Mouse (Mus musculus) stomach, embryonic 16.5 days (tissue): ENCODE data around the gene Nfe2. TPM values are rescaled to one million over a fixed set of nuclear protein-coding genes. Genes with fewer than 3 reads are reported as not detected.
"Not testable (repeated sequence)": the region's sequence is repeated elsewhere in the genome, so short reads cannot be mapped to it uniquely, and the experiment has no call there.

ENCODE experiments used
- ATAC-seq: fragments of 200-750 bp; cut with Nextera tagmentation; 2 replicates; pipeline ENCODE4 v1.8.0; 2017; ENCODE audit warnings: moderate number of reproducible peaks, moderate TSS enrichment; ENCODE audit not compliant: insufficient read depth, low FRiP score
- H3K27ac ChIP-seq: fragments of 300-500 bp; sonication (generic); 2 replicates; pipeline ENCODE4 v1.5.1; 2014; ENCODE audit warnings: low read length
- H3K27me3 ChIP-seq: fragments of 300-500 bp; sonication (generic); 2 replicates; pipeline ENCODE4 v1.6.1; 2014; ENCODE audit warnings: low read length, control low read depth, mixed read lengths; ENCODE audit not compliant: control insufficient read depth, insufficient read depth
- H3K36me3 ChIP-seq: fragments of 300-500 bp; sonication (generic); 2 replicates; pipeline ENCODE4 v1.6.1; 2014; ENCODE audit warnings: low read length; ENCODE audit not compliant: control insufficient read depth, insufficient read depth
- H3K4me1 ChIP-seq: fragments of 300-500 bp; sonication (generic); 2 replicates; pipeline ENCODE4 v1.6.1; 2014; ENCODE audit warnings: low read length, control low read depth, mixed read lengths; ENCODE audit not compliant: control insufficient read depth, insufficient read depth
- H3K4me2 ChIP-seq: fragments of 300-500 bp; sonication (generic); 2 replicates; pipeline ENCODE4 v1.6.1; 2014; ENCODE audit warnings: low read depth, low read length, mixed read lengths
- H3K4me3 ChIP-seq: fragments of 300-500 bp; sonication (generic); replicated peaks from 2 replicates; pipeline ENCODE4 v1.5.1; 2014; ENCODE audit warnings: mild to moderate bottlenecking, low read length
- H3K9ac ChIP-seq: fragments of 300-500 bp; sonication (generic); 2 replicates; pipeline ENCODE4 v1.6.1; 2014; ENCODE audit warnings: low read length
- H3K9me3 ChIP-seq: fragments of 300-500 bp; sonication (generic); replicated peaks from 2 replicates; pipeline ENCODE4 v1.6.1; 2016; ENCODE audit warnings: low read length, control low read depth; ENCODE audit not compliant: control insufficient read depth
- WGBS: fragments of 180-500 bp; shearing (Covaris S2); extraction: QIAGEN DNeasy Blood & Tissue Kit; methylation state at CpG from one replicate; pipeline ENCODE4 v1.1.7; 2014; 5-methylcytosine and 5-hydroxymethylcytosine counted together
- polyA plus RNA-seq: library from polyadenylated mRNA; unstranded; fragments of >200 nt; fragmentation: Nextera tagmentation; extraction: Ambion mirVana; gene quantifications from 2 replicates; pipeline ENCODE4 v1.2.1, GENCODE M21; 2015

Nfe2 gene
- polyA plus RNA-seq, 1 experiment from 2014 or later: 11.1 TPM

- Histone ChIP-seq H3K9ac (no peak overlapping the region), H3K36me3 (no peaks in the 10 kb centered on the region), H3K9me3 (no peaks in the 10 kb centered on the region), H3K4me1 (peaks cover 14% of the 10 kb centered on the region), H3K4me2 (no peak overlapping the region), H3K4me3 (no peak overlapping the region), H3K27me3 (no peaks in the 10 kb centered on the region), H3K27ac (peak overlapping the region; percentile 53)
- WGBS: 85% methylated on average over 3 of the region's 3 CpGs
- no peak for ATAC-seq
These were observed 23.4 kb upstream of the Nfe2 start for GRCm38 (mm10) chr15:103281465-103282205.

GRCm38 (mm10) chr15:103280817-103281464 is 22.7 kb upstream of the Nfe2 start:
- peak; percentile 72 for ATAC-seq

GRCm38 (mm10) chr15:103279750-103280149 is 21.5 kb upstream of the Nfe2 start:
- Histone ChIP-seq H3K4me1 (peaks cover 8% of the 10 kb centered on the region; the same call in 1 of the 2 replicates), H3K9ac (no peak overlapping the region), H3K4me2 (no peak overlapping the region), H3K4me3 (no peak overlapping the region), H3K36me3 (no peaks in the 10 kb centered on the region), H3K9me3 (no peaks in the 10 kb centered on the region), H3K27me3 (no peaks in the 10 kb centered on the region), H3K27ac (no peak overlapping the region; the same call in 1 of the 2 replicates)
- 60% methylated on average over 3 of the region's 3 CpGs for WGBS
- no peak for ATAC-seq

More at GRCm38 (mm10) chr15:103280817-103281464, 22.7 kb upstream of the Nfe2 start:
- H3K4me3 ChIP-seq: no peak overlapping the region
- H3K36me3 ChIP-seq: no peaks in the 10 kb centered on the region
- H3K9me3 ChIP-seq: no peaks in the 10 kb centered on the region
- 51% methylated on average over 3 of the region's 3 CpGs for WGBS
- no peak overlapping the region for H3K4me2 ChIP-seq
- peak overlapping the region; percentile 38; the same call in 1 of the 2 replicates for H3K27ac ChIP-seq
- H3K4me1 ChIP-seq: peaks cover 12% of the 10 kb centered on the region
- H3K27me3 ChIP-seq: no peaks in the 10 kb centered on the region
- H3K9ac ChIP-seq: no peak overlapping the region

DNA sequence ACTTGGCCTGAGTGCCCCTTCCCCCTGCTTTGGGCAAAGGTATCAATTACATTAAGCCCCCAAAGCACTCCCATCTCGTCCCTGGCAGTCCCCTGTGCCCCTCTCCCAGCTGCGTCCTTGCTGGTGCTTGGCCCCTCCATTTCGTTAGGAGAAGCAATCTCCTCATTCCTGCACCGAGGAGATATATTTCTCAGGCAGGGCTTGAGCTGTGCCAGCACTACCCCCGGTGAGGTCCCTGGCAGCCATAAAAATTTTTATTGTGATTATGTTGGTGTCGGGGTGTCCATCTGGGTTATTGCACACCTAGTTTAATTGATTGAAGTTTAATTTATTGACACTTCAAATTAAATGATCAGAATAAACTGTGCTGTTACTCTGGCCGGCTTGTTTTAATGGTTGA is 19.7 kb upstream of the Nfe2 start:
- Histone ChIP-seq H3K27ac (no peak overlapping the region), H3K9me3 (no peaks in the 10 kb centered on the region), H3K27me3 (no peaks in the 10 kb centered on the region), H3K4me2 (no peak overlapping the region), H3K36me3 (no peaks in the 10 kb centered on the region), H3K4me3 (no peak overlapping the region), H3K4me1 (peaks cover 14% of the 10 kb centered on the region; the same call in 1 of the 2 replicates), H3K9ac (0 out of 2 replicates have a peak overlapping the region, but pooled peaks have one; percentile 1)
- no peak for ATAC-seq
- 58% methylated on average over 7 of the region's 7 CpGs for WGBS

GRCm38 (mm10) chr15:103275943-103276342 is 17.7 kb upstream of the Nfe2 start:
- 95% methylated on average over 3 of the region's 3 CpGs for WGBS

DNA sequence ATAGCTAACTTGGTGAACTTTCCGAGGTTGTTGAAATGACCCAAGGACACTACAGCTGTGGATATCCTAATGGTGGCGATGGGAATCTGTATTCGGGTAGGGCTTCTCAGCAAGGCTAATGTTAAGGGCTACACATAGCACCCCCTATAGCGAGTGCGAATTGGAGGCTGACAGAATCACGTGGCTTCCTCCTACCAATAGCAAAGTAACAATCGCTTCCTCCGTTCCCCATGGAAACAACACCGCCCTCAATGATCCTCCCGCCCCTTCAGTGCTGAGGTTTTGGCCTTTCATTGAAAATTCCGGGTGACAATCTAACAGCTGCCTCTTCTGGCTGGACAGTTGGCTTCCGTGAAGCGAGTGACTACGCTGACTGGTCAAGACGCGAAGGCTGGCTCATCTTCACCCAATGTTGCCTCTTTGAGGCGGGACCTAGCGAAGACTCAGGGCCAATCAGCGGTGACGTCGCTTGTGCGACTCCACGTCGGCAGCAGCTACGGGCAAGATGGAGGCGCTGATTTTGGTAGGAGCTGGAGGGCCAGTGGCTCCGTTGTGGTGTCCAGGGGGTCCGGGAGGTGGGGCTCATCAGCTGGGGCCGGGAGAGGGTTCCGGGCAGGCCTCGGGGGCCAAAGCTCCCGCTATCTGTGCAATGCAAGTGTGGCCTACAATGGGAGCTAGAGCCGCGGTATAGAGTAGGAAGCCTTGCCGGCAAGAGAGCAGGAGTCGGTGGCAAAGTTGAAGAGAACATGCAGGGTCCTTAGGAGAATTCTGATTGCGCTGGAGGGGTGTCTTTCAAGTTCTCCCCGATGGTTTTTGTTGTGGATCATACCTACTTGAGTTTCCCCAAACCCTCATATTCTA is 14.4 kb upstream of the Nfe2 start, which contains the start of gene Copz1:
Copz1 (plus strand) TSS at position 296 of the 861 bp plus-strand sequence.
- Histone ChIP-seq H3K4me3 (peak within 1 kb of the TSS; percentile 82), H3K9me3 (no peaks in the 10 kb centered on the region), H3K4me1 (peaks cover 10% of the 10 kb centered on the region; the same call in 1 of the 2 replicates), H3K27ac (peak within 1 kb of the TSS; percentile 62), H3K27me3 (no peaks in the 10 kb centered on the region), H3K4me2 (peak within 1 kb of the TSS; percentile 68), H3K36me3 (no peaks in the 10 kb centered on the region), H3K9ac (peak within 1 kb of the TSS; percentile 91)
- peak; percentile 98 for ATAC-seq
- WGBS: under 1% methylated on average over 38 of the region's 38 CpGs

More at GRCm38 (mm10) chr15:103275943-103276342, 17.7 kb upstream of the Nfe2 start:
- not testable (repeated sequence) for H3K4me3 ChIP-seq, H3K27ac ChIP-seq, H3K9me3 ChIP-seq, ATAC-seq, H3K9ac ChIP-seq, H3K27me3 ChIP-seq, H3K36me3 ChIP-seq, H3K4me2 ChIP-seq
- peaks cover 14% of the 10 kb centered on the region; the same call in 1 of the 2 replicates for H3K4me1 ChIP-seq

DNA sequence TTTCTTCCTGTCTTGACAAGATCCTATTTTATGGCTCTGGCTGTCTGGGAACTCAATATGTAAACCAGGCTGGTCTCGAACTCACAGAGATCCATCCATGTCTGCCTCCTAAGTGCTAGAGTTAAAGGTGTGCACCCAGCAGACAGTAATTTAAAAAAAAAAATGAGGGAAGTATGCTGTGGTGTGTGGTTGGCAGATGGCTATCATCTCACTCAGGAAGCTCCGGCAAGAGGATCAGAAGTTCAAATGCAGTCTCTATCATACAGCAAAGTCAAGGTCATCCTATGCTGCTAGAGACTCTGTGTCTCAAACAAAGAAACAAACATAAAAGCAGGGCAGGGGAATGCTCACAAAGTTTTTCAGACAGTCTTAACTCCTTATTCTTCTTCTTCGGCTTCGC is 10.7 kb upstream of the Nfe2 start:
- no peak overlapping the region for H3K4me3 ChIP-seq
- H3K36me3 ChIP-seq: no peaks in the 10 kb centered on the region
- no peak overlapping the region for H3K27ac ChIP-seq
- no peak for ATAC-seq
- peaks cover 4% of the 10 kb centered on the region; the same call in 1 of the 2 replicates for H3K4me1 ChIP-seq
- H3K4me2 ChIP-seq: no peak overlapping the region
- H3K27me3 ChIP-seq: no peaks in the 10 kb centered on the region
- WGBS: 78% methylated on average over 4 of the region's 4 CpGs
- H3K9me3 ChIP-seq: no peaks in the 10 kb centered on the region
- no peak overlapping the region for H3K9ac ChIP-seq

GRCm38 (mm10) chr15:103264794-103265193 is 6.6 kb upstream of the Nfe2 start:
- Histone ChIP-seq H3K4me2 (no peak overlapping the region), H3K27me3 (no peaks in the 10 kb centered on the region), H3K4me1 (no peaks in the 10 kb centered on the region), H3K4me3 (no peak overlapping the region), H3K36me3 (no peaks in the 10 kb centered on the region), H3K9me3 (no peaks in the 10 kb centered on the region), H3K27ac (no peak overlapping the region), H3K9ac (no peak overlapping the region)
- WGBS: 93% methylated on average over 2 of the region's 2 CpGs
- no peak for ATAC-seq
